Mouse (Mus musculus): Measurements from ENCODE around the gene Celsr1. TPM values are rescaled to one million over a fixed set of nuclear protein-coding genes. Genes with fewer than 3 reads are reported as not detected.

Celsr1 gene
- polyA plus RNA-seq, 1 experiment from 2014 or later: 8.8 TPM

GRCm38 (mm10) chr15:86032811-86033190 lies 776 bp downstream of the Celsr1 start:
- under 1% methylated on average over 38 of the region's 38 CpGs for WGBS
- peak; percentile 6; the same call in 1 of the 2 replicates for ATAC-seq (ENCODE audit: low FRiP score, low TSS enrichment)

GRCm38 (mm10) chr15:86029981-86030380 lies 3.6 kb downstream of the Celsr1 start:
- ATAC-seq (ENCODE audit: low FRiP score, low TSS enrichment): no peak
- 70% methylated on average over 14 of the region's 14 CpGs for WGBS
- Histone ChIP-seq H3K9me3 (ENCODE audit: control insufficient read depth, low read length) (peaks cover 16% of the 10 kb centered on the region; the same call in 1 of the 2 replicates), H3K4me2 (replicated peaks; ENCODE audit: low read depth, low read length) (peak overlapping the region; percentile 15), H3K4me3 (ENCODE audit: low read length) (no peak overlapping the region), H3K36me3 (ENCODE audit: control insufficient read depth, insufficient read depth, low read length) (peaks cover 12% of the 10 kb centered on the region; the same call in 1 of the 2 replicates), H3K4me1 (ENCODE audit: control insufficient read depth, insufficient read depth, low read length) (peaks cover 19% of the 10 kb centered on the region), H3K9ac (ENCODE audit: low read depth, low read length) (no peak overlapping the region), H3K27ac (ENCODE audit: low read depth, low read length) (no peak overlapping the region), H3K27me3 (ENCODE audit: control insufficient read depth, insufficient read depth, low read length) (peaks cover 23% of the 10 kb centered on the region)

More at GRCm38 (mm10) chr15:86032811-86033190, 776 bp downstream of the Celsr1 start:
- Histone ChIP-seq H3K9me3 (ENCODE audit: control insufficient read depth, low read length) (peaks cover 16% of the 10 kb centered on the region; the same call in 1 of the 2 replicates), H3K4me1 (ENCODE audit: control insufficient read depth, insufficient read depth, low read length) (peaks cover 22% of the 10 kb centered on the region), H3K4me2 (replicated peaks; ENCODE audit: low read depth, low read length) (peak overlapping the region; percentile 87), H3K27ac (ENCODE audit: low read depth, low read length) (no peak overlapping the region), H3K4me3 (ENCODE audit: low read length) (peak overlapping the region; percentile 66), H3K9ac (ENCODE audit: low read depth, low read length) (peak overlapping the region; percentile 80), H3K27me3 (ENCODE audit: control insufficient read depth, insufficient read depth, low read length) (peaks cover 23% of the 10 kb centered on the region), H3K36me3 (ENCODE audit: control insufficient read depth, insufficient read depth, low read length) (peaks cover 12% of the 10 kb centered on the region; the same call in 1 of the 2 replicates)

- H3K27me3 ChIP-seq (ENCODE audit: control insufficient read depth, insufficient read depth, low read length): peaks cover 12% of the 10 kb centered on the region
- peaks cover 12% of the 10 kb centered on the region; the same call in 1 of the 2 replicates for H3K36me3 ChIP-seq (ENCODE audit: control insufficient read depth, insufficient read depth, low read length)
- ATAC-seq (ENCODE audit: low FRiP score, low TSS enrichment): no peak
- WGBS: 24% methylated on average over 8 of the region's 8 CpGs
- H3K9ac ChIP-seq (ENCODE audit: low read depth, low read length): no peak overlapping the region
- H3K27ac ChIP-seq (ENCODE audit: low read depth, low read length): no peak overlapping the region
- peaks cover 16% of the 10 kb centered on the region; the same call in 1 of the 2 replicates for H3K9me3 ChIP-seq (ENCODE audit: control insufficient read depth, low read length)
- peaks cover 18% of the 10 kb centered on the region for H3K4me1 ChIP-seq (ENCODE audit: control insufficient read depth, insufficient read depth, low read length)
- H3K4me2 ChIP-seq (replicated peaks; ENCODE audit: low read depth, low read length): peak overlapping the region; percentile 15; the same call in 1 of the 2 replicates
- H3K4me3 ChIP-seq (ENCODE audit: low read length): no peak overlapping the region
These were observed 5.7 kb downstream of the Celsr1 start for GRCm38 (mm10) chr15:86027871-86028270.

- no peaks in the 10 kb centered on the region for H3K9me3 ChIP-seq (ENCODE audit: control insufficient read depth, low read length)
- no peak overlapping the region for H3K4me3 ChIP-seq (ENCODE audit: low read length)
- no peak overlapping the region for H3K27ac ChIP-seq (ENCODE audit: low read depth, low read length)
- H3K27me3 ChIP-seq (ENCODE audit: control insufficient read depth, insufficient read depth, low read length): no peaks in the 10 kb centered on the region
- H3K4me2 ChIP-seq (replicated peaks; ENCODE audit: low read depth, low read length): no peak overlapping the region
- WGBS: 89% methylated on average over 9 of the region's 9 CpGs
- ATAC-seq (ENCODE audit: low FRiP score, low TSS enrichment): no peak
- no peaks in the 10 kb centered on the region; the same call in 1 of the 2 replicates for H3K36me3 ChIP-seq (ENCODE audit: control insufficient read depth, insufficient read depth, low read length)
- no peaks in the 10 kb centered on the region for H3K4me1 ChIP-seq (ENCODE audit: control insufficient read depth, insufficient read depth, low read length)
- H3K9ac ChIP-seq (ENCODE audit: low read depth, low read length): no peak overlapping the region
These were observed 11.6 kb downstream of the Celsr1 start for GRCm38 (mm10) chr15:86021971-86022370.

- no peak for ATAC-seq (ENCODE audit: low FRiP score, low TSS enrichment)
- no peak overlapping the region for H3K9ac ChIP-seq (ENCODE audit: low read depth, low read length)
- H3K9me3 ChIP-seq (ENCODE audit: control insufficient read depth, low read length): no peaks in the 10 kb centered on the region
- no peaks in the 10 kb centered on the region for H3K27me3 ChIP-seq (ENCODE audit: control insufficient read depth, insufficient read depth, low read length)
- H3K4me2 ChIP-seq (replicated peaks; ENCODE audit: low read depth, low read length): no peak overlapping the region
- no peak overlapping the region for H3K27ac ChIP-seq (ENCODE audit: low read depth, low read length)
- WGBS: 79% methylated on average over 9 of the region's 9 CpGs
- no peak overlapping the region for H3K4me3 ChIP-seq (ENCODE audit: low read length)
- no peaks in the 10 kb centered on the region for H3K36me3 ChIP-seq (ENCODE audit: control insufficient read depth, insufficient read depth, low read length)
- no peaks in the 10 kb centered on the region for H3K4me1 ChIP-seq (ENCODE audit: control insufficient read depth, insufficient read depth, low read length)
These were observed 12.3 kb downstream of the Celsr1 start for GRCm38 (mm10) chr15:86021301-86021700.

- Histone ChIP-seq H3K4me2 (replicated peaks; ENCODE audit: low read depth, low read length) (no peak overlapping the region), H3K4me3 (ENCODE audit: low read length) (no peak overlapping the region), H3K9me3 (ENCODE audit: control insufficient read depth, low read length) (no peaks in the 10 kb centered on the region), H3K27me3 (ENCODE audit: control insufficient read depth, insufficient read depth, low read length) (no peaks in the 10 kb centered on the region), H3K4me1 (ENCODE audit: control insufficient read depth, insufficient read depth, low read length) (0 out of 2 replicates have a peak, but pooled peaks cover 3% of the 10 kb centered on the region), H3K27ac (ENCODE audit: low read depth, low read length) (no peak overlapping the region), H3K36me3 (ENCODE audit: control insufficient read depth, insufficient read depth, low read length) (no peaks in the 10 kb centered on the region), H3K9ac (ENCODE audit: low read depth, low read length) (no peak overlapping the region)
- no peak for ATAC-seq (ENCODE audit: low FRiP score, low TSS enrichment)
- WGBS: 87% methylated on average over 8 of the region's 8 CpGs
These were observed 13.6 kb downstream of the Celsr1 start for GRCm38 (mm10) chr15:86020008-86020407.

- WGBS: 95% methylated on average over 5 of the region's 5 CpGs
These were observed 14.6 kb downstream of the Celsr1 start for GRCm38 (mm10) chr15:86018753-86019512.

GRCm38 (mm10) chr15:86017336-86017735 lies 16.2 kb downstream of the Celsr1 start:
- Histone ChIP-seq H3K36me3 (ENCODE audit: control insufficient read depth, insufficient read depth, low read length) (no peaks in the 10 kb centered on the region), H3K4me2 (replicated peaks; ENCODE audit: low read depth, low read length) (no peak overlapping the region), H3K4me1 (ENCODE audit: control insufficient read depth, insufficient read depth, low read length) (peaks cover 16% of the 10 kb centered on the region; the same call in 1 of the 2 replicates), H3K9me3 (ENCODE audit: control insufficient read depth, low read length) (no peaks in the 10 kb centered on the region), H3K4me3 (ENCODE audit: low read length) (no peak overlapping the region), H3K27ac (ENCODE audit: low read depth, low read length) (no peak overlapping the region), H3K9ac (ENCODE audit: low read depth, low read length) (no peak overlapping the region), H3K27me3 (ENCODE audit: control insufficient read depth, insufficient read depth, low read length) (no peaks in the 10 kb centered on the region)
- WGBS: 82% methylated on average over 6 of the region's 6 CpGs
- ATAC-seq (ENCODE audit: low FRiP score, low TSS enrichment): no peak

More at GRCm38 (mm10) chr15:86018753-86019512, 14.6 kb downstream of the Celsr1 start:
- no peak overlapping the region for H3K4me2 ChIP-seq (replicated peaks; ENCODE audit: low read depth, low read length)
- H3K9ac ChIP-seq (ENCODE audit: low read depth, low read length): no peak overlapping the region
- no peak overlapping the region for H3K4me3 ChIP-seq (ENCODE audit: low read length)
- H3K27me3 ChIP-seq (ENCODE audit: control insufficient read depth, insufficient read depth, low read length): no peaks in the 10 kb centered on the region
- peaks cover 6% of the 10 kb centered on the region; the same call in 1 of the 2 replicates for H3K4me1 ChIP-seq (ENCODE audit: control insufficient read depth, insufficient read depth, low read length)
- H3K9me3 ChIP-seq (ENCODE audit: control insufficient read depth, low read length): no peaks in the 10 kb centered on the region
- H3K27ac ChIP-seq (ENCODE audit: low read depth, low read length): no peak overlapping the region
- H3K36me3 ChIP-seq (ENCODE audit: control insufficient read depth, insufficient read depth, low read length): no peaks in the 10 kb centered on the region
- no peak for ATAC-seq (ENCODE audit: low FRiP score, low TSS enrichment)

Data from kidney, embryonic 14.5 days (tissue).